Mouse (Mus musculus): ENCODE measurements at regions not wholly inside any gene's neighbourhood (a gene's known extent, or its start where the extent isn't known, plus 50 kb on each side); places are given as distances from the start of the nearest gene placed in this dataset.

DNA sequence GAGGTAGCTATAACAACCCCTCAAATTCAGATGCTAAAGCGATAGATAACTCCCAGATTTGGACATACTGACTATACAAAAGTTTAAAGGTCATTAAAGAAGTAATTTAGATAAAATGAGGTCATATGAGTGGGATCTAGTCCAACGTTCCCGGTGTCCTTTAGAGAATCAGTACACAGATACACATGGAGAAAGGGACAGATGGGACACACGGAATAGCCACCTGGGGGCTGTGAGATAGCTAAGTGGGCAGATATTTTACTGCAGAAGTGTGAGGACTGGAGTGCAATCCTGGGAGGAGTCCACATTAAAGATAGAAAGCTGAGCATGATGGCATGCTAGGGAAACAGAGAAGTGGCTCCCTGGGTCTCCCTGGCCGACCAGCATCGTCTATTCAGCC lies 164.1 kb upstream of the Castor2 start:
- TF ChIP-seq USF2 (conservative IDR thresholded peaks at IDR 0.05; ENCODE audit: low read depth, low read length) (no peak), POLR2AphosphoS2 (IDR thresholded peaks at IDR 0.05; ENCODE audit: low read depth, low read length) (no peak), SIN3A (IDR thresholded peaks at IDR 0.05; ENCODE audit: low read length) (no peak), POLR2A (IDR thresholded peaks at IDR 0.05; ENCODE audit: low read depth, low read length) (no peak), EP300 (IDR thresholded peaks at IDR 0.05; ENCODE audit: low read length) (no peak), CTCF (conservative IDR thresholded peaks at IDR 0.05 in 1 of 2, IDR thresholded peaks at IDR 0.05 in 1 of 2; ENCODE audit: low read depth in 2 of 2, low read length in 2 of 2) (no peak), E2F4 (IDR thresholded peaks at IDR 0.05; ENCODE audit: insufficient replicate concordance, low read depth, low read length) (no peak), MAX (IDR thresholded peaks at IDR 0.05; ENCODE audit: low read length) (no peak), CHD1 (IDR thresholded peaks at IDR 0.05; ENCODE audit: low read depth, low read length) (no peak)

Measured in CH12.LX (cell line).